Mouse (Mus musculus) left cerebral cortex, adult 6 months (tissue): ENCODE results near the gene Idh3a. TPM values are rescaled to one million over a fixed set of nuclear protein-coding genes. Genes with fewer than 3 reads are reported as not detected.

ENCODE experiments used
- long read RNA-seq, 2 experiments: library from polyadenylated mRNA; unstranded; transcript quantifications; one replicate each; pipeline ENCODE4 v2.0.0; 2019 to 2020
- polyA plus RNA-seq: library from polyadenylated mRNA; unstranded; fragments of <200 nt; fragmentation: Nextera tagmentation; gene quantifications from 2 replicates; pipeline ENCODE4 v1.2.3, GENCODE M21; 2021

Gene Idh3a
- 342 and 389 TPM in 2 replicates for polyA plus RNA-seq
- long read RNA-seq, experiment 1, transcript Idh3a-203 (8 exons, 1,570 nt), result minor isoform, 7 of 1,968 reads
- long read RNA-seq, experiment 1, transcript Idh3a-205 (11 exons, 2,580 nt), result major isoform, 1,770 of 1,968 reads
- long read RNA-seq, experiment 1, partial matches to known transcripts, result 58 of 1,968 reads
- long read RNA-seq, experiment 1, other reads (novel, unspliced or antisense), result 132 of 1,968 reads
- long read RNA-seq, experiment 2, transcript Idh3a-205 (11 exons, 2,580 nt), result major isoform, 404 of 499 reads
- long read RNA-seq, experiment 2, partial matches to known transcripts, result 47 of 499 reads
- long read RNA-seq, experiment 2, other reads (novel, unspliced or antisense), result 48 of 499 reads

DNA sequence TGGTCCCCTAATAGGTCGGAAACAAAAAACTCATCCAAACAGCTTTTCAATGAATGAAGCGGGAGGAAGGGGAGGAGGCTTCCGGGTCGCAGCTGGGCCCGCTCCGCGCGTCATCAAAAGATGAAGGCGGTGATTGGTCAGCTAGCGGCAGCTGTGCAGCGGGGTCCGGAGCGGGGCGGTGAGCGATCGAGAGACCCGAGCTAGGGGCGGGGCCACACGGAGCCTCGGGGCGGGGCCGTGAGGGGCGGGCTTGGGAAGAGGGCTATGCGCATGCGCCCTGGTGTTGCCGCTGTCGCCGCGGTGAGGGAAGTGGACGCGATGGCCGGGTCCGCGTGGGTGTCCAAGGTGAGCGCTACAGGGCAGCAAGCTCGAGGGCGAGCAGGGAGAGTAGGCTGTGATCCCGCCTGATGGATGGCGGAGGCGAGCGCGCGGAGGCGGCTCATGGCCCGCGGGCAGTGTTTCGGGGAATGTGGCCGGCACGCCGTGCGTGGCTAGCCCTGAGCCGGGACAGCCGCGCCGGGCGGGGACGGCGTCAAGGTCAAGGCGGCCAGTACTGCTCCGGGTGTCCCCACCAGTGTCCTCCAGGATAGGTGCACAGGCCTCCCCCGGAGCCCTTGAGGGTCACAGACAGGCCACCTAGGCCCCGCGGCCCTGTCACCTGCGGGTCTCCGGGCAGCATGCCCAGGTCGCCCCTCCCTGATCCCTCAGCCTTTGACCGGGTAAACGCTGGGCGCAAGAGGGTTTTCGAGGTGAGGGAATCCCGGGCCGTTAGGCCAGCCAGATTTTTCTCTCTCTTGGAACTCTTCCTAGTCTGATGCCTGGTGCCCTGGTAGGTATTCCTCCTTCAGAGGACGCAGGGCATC is at the start of gene Idh3a:
Idh3a (plus strand) TSS at position 136 of the 863 bp plus-strand sequence.

DNA sequence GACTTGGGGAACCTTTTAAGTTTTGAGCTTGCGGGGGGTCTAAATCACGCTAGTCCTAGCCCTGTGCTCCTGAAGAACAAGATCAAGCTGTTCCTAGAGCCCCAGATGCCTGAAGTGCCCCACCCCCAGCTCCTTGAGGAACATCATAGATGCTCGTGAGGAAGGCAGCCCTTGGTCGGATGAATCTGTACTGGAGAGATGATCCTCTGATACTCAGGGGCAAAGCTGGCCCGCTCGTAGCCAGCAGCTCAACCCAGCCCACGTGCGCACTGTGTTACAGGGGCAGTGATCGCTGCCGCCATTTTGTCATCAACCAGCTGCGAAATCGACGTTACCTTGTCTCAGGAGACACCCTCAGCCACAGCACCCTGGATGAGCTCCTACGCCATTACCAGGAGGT is 47.5 kb upstream of the Idh3a start, which contains the start of gene Sh2d7:
Sh2d7 (plus strand) TSS at position 301 of the 400 bp plus-strand sequence.

DNA sequence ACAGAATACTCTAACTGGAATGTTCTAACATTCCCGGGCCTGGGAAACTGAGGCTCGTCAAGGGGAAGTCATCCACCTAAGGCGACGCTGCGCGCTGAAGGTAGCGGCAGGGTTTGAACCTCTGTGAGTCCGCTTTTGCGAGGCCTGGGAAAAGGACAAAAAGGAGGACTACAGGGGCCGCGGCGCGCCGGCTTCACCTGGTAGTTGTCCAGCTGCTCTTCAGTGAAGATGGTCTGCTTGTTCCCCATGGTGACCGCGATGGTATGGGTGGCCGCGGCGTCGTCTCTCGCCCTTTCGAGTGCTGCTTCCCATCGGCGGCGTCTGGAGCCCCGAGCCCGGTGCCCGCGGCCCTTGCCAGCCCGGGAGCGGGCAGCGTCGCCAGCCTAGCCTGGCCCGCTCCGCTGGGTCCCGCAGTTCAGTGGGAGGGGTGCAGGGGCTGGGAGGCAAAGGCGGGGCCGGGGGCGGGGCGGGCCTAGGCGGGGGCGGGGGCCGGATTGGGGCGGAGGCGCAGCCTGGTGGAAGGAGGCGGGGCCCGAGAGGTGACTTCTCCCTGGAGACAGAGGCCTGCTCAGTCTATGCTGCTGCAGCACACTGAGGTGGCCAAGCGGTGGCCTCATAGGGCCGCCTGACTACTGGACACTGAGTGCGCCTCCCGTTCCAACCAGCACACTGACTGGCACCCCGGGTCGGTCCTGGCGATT is 26.2 kb upstream of the Idh3a start, which contains the start of gene Cib2:
Cib2 (minus strand) TSS at position 448 of the 701 bp plus-strand sequence.

Other genes with a start within 250 kb of the Idh3a start
- gene Dmxl2, start 84.7 kb upstream of the Idh3a start, polyA plus RNA-seq, result 16.4 and 38.4 TPM in 2 replicates
- gene Sh2d7, start 47.4 kb upstream of the Idh3a start, polyA plus RNA-seq, result not detected in 2 replicates
- gene Cib2, start 26.1 kb upstream of the Idh3a start, polyA plus RNA-seq, result 40.8 and 48.2 TPM in 2 replicates
- gene Acsbg1, start 75.5 kb downstream of the Idh3a start, polyA plus RNA-seq, result 155 and 198 TPM in 2 replicates
- gene Dnaja4, start 112.5 kb downstream of the Idh3a start, polyA plus RNA-seq, result 6.9 and 39.4 TPM in 2 replicates
- 69.8 and 89.1 TPM in 2 replicates for gene Wdr61, start 148.2 kb downstream of the Idh3a start, polyA plus RNA-seq
- gene Crabp1, start 178.4 kb downstream of the Idh3a start, polyA plus RNA-seq, result 4.2 and 5.6 TPM in 2 replicates